In the genomic region with DNA sequence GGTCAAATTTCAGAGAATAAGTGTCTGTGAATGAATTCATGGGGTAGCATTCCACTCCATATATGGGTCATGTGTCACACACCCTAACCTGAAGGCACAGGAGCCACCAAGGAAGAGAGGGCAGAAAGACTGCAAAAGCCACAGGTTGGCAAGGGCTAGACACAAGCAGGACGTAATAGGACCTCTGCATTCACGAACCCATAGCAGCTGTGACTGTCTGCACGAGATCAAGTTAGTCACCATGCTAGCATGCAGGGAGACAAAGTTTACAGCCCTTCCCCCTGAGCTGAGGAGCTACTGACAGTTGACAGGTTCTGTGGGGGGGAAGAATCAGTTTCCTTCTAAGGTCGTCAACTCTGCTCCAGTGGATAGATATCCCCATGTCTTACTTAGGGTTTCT, we compare ENCODE assay signal across 24 mouse cellular contexts.
"Had no signal": no experiment of that assay in that cellular context is flagged by ENCODE, and none has a peak within 500 bp of the region (broad histone marks: within the 10 kb centered on the region; RNA-seq: fewer than 3 reads in every experiment).

No protein-coding gene starts in this region.

- H3K9me3 ChIP-seq: heart, embryonic 10.5 days; heart, embryonic 12.5 days; hindbrain, embryonic 10.5 days; hindbrain, embryonic 12.5 days; intestine, embryonic 15.5 days; liver, embryonic 12.5 days had no signal

- H3K4me2 ChIP-seq: heart, embryonic 12.5 days; hindbrain, embryonic 12.5 days; hindbrain, embryonic 14.5 days; intestine, embryonic 15.5 days; liver, embryonic 12.5 days had no signal

- H3K4me1 ChIP-seq: heart, embryonic 10.5 days; hindbrain, embryonic 10.5 days; hindbrain, embryonic 12.5 days; intestine, embryonic 15.5 days; liver, embryonic 12.5 days had no signal

- H3K27me3 ChIP-seq: heart, embryonic 12.5 days; hindbrain, embryonic 12.5 days; intestine, embryonic 15.5 days; liver, embryonic 12.5 days had no signal

- H3K27ac ChIP-seq: gastrocnemius, adult 2 months; heart, adult 2 months; heart, embryonic 10.5 days; hindbrain, embryonic 10.5 days; hindbrain, embryonic 12.5 days; hindbrain, embryonic 14.5 days; intestine, embryonic 15.5 days; layer of hippocampus, adult 2 months; left cerebral cortex, adult 2 months; liver, embryonic 12.5 days; liver, embryonic 14.5 days had no signal

- DNase-seq: gastrocnemius, adult 2 months; gastrocnemius, postnatal 10 days; gastrocnemius, postnatal 25 days; heart, adult 2 months; heart, postnatal 10 days; heart, postnatal 4 days; kidney, adult 18-20 months; kidney, adult 8-10 months; kidney, postnatal 10 days; kidney, postnatal 25 days; kidney, postnatal 4 days had no signal

- H3K4me3 ChIP-seq: gastrocnemius, adult 2 months; heart, adult 2 months; heart, embryonic 10.5 days; heart, embryonic 12.5 days; hindbrain, embryonic 10.5 days; hindbrain, embryonic 12.5 days; intestine, embryonic 15.5 days; layer of hippocampus, adult 2 months; left cerebral cortex, adult 2 months; liver, embryonic 12.5 days had no signal

- H3K36me3 ChIP-seq: heart, embryonic 10.5 days; heart, embryonic 12.5 days; hindbrain, embryonic 10.5 days; hindbrain, embryonic 12.5 days; intestine, embryonic 15.5 days; liver, embryonic 12.5 days had no signal

- ATAC-seq: hindbrain, embryonic 16.5 days; inflammation-experienced regulatory T-cells, adult 6 months; intestine, embryonic 15.5 days; intestine, postnatal 0 days; liver, embryonic 12.5 days had no signal

- H3K9ac ChIP-seq: heart, embryonic 12.5 days; hindbrain, embryonic 12.5 days; hindbrain, embryonic 14.5 days; intestine, embryonic 15.5 days; liver, embryonic 12.5 days; liver, embryonic 14.5 days had no signal
